Mouse (Mus musculus): ENCODE measurements around the gene Nradd.

Nradd gene

GRCm38 (mm10) chr9:110652963-110653654 lies 28.9 kb upstream of the Nradd start:
- DNase-seq (ENCODE audit: low spot score in 2 of 2): no peak

- peak in 1 of 2 experiments; percentile 38 for DNase-seq (ENCODE audit: low spot score in 2 of 2)
Measured at GRCm38 (mm10) chr9:110651931-110652722, 27.9 kb upstream of the Nradd start.

GRCm38 (mm10) chr9:110649775-110650174 lies 25.5 kb upstream of the Nradd start:
- no peak for DNase-seq (ENCODE audit: low spot score in 2 of 2)

- peak in 1 of 2 experiments; percentile 70 for DNase-seq (ENCODE audit: low spot score in 2 of 2)
Measured at GRCm38 (mm10) chr9:110645219-110645618, 21.0 kb upstream of the Nradd start.

GRCm38 (mm10) chr9:110644295-110644694 lies 20.0 kb upstream of the Nradd start:
- no peak for DNase-seq (ENCODE audit: low spot score in 2 of 2)

DNA sequence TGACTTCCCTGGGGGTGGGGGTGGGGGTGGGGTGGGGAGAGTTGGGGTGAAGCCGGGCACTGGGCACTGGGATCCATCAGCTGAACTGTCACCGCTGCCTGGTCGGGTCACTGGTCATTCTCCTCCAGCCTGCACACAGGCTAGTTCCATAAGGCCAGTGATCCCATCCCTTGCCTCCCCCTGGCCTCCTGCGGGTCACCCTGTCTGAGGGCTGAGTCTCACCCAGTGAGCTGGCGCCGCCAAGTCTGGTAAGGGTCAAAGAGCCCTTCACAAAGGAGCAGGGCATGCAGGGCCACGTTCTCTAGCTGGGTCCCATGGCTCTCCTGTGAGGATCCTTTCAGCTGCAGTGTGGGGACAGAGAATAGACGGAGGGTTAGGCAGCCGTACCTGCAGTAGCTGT lies 19.5 kb upstream of the Nradd start:
- DNase-seq (ENCODE audit: low spot score in 2 of 2): no peak

DNA sequence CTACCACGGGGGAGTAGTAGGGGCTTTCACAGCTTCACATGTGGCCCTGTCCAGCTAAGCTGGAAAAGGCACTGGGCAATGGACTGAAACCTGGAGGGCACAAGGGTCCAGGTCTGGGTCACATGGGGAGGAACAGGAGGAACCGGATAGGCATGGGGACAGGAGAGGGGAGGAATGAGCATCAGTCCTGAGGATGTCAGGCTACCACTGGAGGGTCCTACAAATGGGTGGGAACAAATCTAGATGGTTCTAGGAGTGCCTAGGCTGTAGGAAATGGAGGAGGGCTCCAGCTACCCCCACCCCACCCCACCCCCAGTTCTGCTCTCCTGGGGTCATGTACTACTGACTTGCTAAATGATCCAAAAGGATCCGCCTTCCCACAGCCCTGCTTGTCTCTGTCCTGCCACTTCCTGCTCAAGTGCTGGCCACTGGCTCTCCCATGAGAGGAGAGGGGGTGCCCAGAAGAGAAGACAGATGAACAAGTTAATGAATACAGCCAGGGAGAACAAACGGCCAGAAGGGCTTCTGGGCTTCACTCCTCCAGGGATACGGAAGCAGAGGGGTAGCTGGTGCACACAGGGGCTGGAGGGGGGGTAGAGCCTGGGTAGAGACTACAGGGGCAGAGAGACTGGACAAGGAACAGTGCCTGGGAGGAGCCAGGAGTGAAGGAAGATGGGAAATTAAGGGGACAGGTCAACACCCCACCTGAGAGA lies 18.7 kb upstream of the Nradd start:
- no peak for DNase-seq (ENCODE audit: low spot score in 2 of 2)

DNA sequence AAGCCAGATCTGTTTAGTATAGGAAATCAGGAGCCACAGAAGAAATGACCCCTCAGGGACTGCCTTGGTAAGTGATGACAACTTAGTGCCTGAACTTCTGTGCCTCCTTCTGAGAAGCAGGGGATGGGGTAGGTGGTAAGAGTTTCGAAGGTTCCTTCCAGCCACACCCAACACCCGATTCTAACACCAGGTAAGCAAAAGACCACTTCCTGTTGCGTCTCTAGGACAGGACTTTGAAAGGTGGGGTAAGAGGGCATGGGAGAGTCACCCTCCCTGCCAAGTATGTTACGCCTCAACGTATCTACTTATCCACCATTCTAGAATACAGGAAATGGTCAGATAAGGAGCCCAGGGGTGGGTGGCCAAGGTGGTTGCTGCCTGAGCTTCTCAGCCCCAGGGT lies 16.8 kb upstream of the Nradd start:
- no peak for DNase-seq (ENCODE audit: low spot score in 2 of 2)

DNA sequence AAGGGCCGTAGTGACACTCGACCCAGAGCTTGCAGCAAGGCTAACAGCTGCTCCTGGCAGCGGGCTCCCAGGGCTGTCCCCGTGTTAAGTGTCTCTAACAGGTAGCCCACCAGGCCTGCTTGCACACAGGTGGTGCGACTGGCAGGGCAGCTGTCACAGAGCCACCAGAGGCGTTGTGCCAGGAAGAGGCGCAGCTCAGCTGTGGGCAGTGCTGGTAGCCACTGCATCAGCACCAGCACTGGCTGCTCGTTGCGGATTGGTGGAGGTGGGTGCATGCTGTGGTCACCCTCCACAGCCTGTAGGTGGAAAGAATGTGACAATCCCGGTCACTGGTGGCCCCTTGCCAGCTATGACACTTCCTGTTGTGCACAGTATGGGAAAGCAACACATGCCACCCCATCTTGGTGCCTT lies 14.4 kb upstream of the Nradd start:
- DNase-seq (ENCODE audit: low spot score in 2 of 2): no peak

- DNase-seq (ENCODE audit: low spot score in 2 of 2): peak; percentile 87 to 95
Measured at GRCm38 (mm10) chr9:110635225-110635624, 11.0 kb upstream of the Nradd start.

GRCm38 (mm10) chr9:110633882-110634281 lies 9.6 kb upstream of the Nradd start:
- no peak for DNase-seq (ENCODE audit: low spot score in 2 of 2)

GRCm38 (mm10) chr9:110632671-110633070 lies 8.4 kb upstream of the Nradd start:
- DNase-seq (ENCODE audit: low spot score in 2 of 2): no peak

GRCm38 (mm10) chr9:110631651-110632275 lies 7.5 kb upstream of the Nradd start:
- DNase-seq (ENCODE audit: low spot score in 2 of 2): no peak

- peak in 1 of 2 experiments; percentile 77 for DNase-seq (ENCODE audit: low spot score in 2 of 2)
Measured at GRCm38 (mm10) chr9:110631191-110631590, 6.9 kb upstream of the Nradd start.

DNA sequence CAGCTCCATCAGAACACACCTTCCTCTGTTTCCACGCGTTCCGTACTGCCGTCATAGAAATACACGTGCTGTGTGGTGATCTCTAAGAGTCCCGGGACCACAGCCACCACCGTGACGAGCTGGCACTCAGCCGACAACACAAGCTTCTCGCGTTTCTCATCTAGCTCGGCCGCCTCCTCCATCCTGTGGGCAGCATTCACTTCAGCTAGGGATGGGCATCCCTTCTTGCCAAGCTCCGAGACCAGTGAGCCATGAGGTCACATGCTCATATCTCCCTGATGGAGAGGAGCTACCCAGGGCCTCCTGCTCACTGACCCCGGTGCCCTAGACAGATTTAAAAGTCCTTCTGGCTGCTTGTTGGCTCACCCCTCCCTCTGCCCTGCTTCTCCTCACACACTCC lies 5.9 kb upstream of the Nradd start:
- no peak for DNase-seq (ENCODE audit: low spot score in 2 of 2)

DNA sequence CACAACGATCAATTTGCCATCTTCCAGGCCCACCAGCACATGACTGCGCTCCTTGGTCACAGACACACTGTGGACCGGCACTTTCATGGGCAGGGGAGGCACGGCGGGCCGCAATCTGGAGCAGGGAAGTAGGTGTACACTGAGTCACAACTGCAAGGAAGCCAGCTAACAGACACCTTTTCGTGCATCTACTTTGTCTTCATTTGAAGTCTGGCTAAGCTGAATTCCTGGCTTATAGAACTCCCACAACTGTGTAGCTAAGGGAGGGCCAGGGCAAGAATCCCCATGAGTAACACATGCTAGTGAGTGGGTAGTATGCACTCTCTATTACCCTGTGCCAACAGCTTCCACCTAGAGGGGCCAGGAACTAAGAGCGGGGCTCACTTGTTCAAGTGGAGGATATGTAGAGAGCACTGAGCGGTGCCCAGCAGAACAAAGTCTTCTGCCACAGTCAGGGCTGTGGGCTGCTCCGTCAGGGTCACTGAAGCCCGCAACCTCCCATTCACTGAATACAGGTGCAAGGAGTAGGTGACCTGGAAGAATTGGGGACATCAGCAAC lies 1.2 kb upstream of the Nradd start:
- DNase-seq (ENCODE audit: low spot score in 2 of 2): no peak

- DNase-seq (ENCODE audit: low spot score in 2 of 2): no peak
Measured at GRCm38 (mm10) chr9:110623416-110624195, 646 bp downstream of the Nradd start.

DNA sequence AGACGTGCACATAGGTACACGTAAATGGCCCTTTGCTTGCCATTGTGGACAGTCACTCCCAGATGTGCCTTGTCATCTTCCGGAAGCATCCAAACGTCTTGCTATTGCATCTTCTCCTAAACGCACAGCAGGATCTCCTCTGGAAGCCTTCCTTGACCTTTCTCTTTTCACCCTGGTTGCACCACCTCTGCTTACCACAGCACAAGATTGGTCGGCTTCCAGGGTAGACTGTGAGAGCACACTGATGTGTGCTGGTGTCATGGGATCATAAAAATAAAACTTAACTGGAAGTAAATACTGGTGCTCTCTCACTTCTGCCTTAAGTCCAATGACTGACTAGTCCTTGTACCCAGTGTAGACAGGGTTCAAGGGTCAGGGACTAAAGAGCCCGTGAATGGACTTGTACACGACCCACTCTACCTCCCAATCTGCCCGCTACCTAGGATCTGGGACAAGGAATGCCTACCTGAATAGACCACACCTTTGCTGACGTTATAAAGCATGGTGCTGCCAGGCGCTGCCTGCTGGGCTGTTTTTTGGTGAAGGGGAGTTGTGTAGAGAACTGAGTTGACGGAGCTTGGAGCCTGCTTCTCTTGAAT lies 1.5 kb downstream of the Nradd start:
- no peak for DNase-seq (ENCODE audit: low spot score in 2 of 2)

DNA sequence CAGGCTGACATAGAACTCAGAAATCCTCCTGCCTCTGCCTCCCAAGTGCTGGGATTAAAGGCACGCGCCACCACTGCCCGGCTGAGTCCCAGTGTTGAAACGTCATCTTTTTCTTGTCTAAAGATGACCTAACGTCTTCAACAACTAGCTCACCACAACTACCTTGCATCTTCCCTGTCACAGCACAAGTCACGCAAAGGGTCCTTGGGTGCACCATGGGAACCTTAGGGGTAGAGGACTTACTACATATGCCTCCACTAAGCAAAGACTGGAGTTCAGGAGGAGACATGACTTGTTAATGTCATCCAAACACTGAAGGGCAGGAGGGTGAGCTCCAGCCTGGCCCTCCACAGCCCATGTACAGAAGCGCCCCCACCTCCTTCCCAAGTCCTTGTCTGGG lies 3.6 kb downstream of the Nradd start:
- no peak for DNase-seq (ENCODE audit: low spot score in 2 of 2)

- DNase-seq (ENCODE audit: low spot score in 2 of 2): peak in 1 of 2 experiments; percentile 20
Measured at GRCm38 (mm10) chr9:110620180-110620579, 4.1 kb downstream of the Nradd start.

GRCm38 (mm10) chr9:110617081-110617480 lies 7.2 kb downstream of the Nradd start:
- DNase-seq (ENCODE audit: low spot score in 2 of 2): no peak
